Mouse (Mus musculus) kidney, embryonic 14.5 days (tissue): ENCODE measurements around the gene Igfbp1. TPM values are rescaled to one million over a fixed set of nuclear protein-coding genes. Genes with fewer than 3 reads are reported as not detected.

Source experiments
- ATAC-seq: fragments of 200-750 bp; cut with Nextera tagmentation; 2 replicates; pipeline ENCODE4 v1.8.0; 2017; ENCODE audit warnings: moderate number of reproducible peaks, mild to moderate bottlenecking, moderate TSS enrichment, moderate library complexity; ENCODE audit not compliant: low FRiP score, low TSS enrichment
- H3K27ac ChIP-seq: fragments of 300-500 bp; sonication (generic); 2 replicates; pipeline ENCODE4 v1.5.1; 2014; ENCODE audit warnings: low read depth, mild to moderate bottlenecking, low read length, moderate library complexity, mixed read lengths
- H3K27me3 ChIP-seq: fragments of 300-500 bp; sonication (generic); 2 replicates; pipeline ENCODE4 v1.6.1; 2014; ENCODE audit warnings: mild to moderate bottlenecking, low read length; ENCODE audit not compliant: control insufficient read depth, insufficient read depth
- H3K36me3 ChIP-seq: fragments of 300-500 bp; sonication (generic); 2 replicates; pipeline ENCODE4 v1.6.1; 2014; ENCODE audit warnings: low read length, mixed read lengths; ENCODE audit not compliant: control insufficient read depth, insufficient read depth
- H3K4me1 ChIP-seq: fragments of 300-500 bp; sonication (generic); 2 replicates; pipeline ENCODE4 v1.6.1; 2014; ENCODE audit warnings: low read length, mixed read lengths; ENCODE audit not compliant: control insufficient read depth, insufficient read depth
- H3K4me2 ChIP-seq: fragments of 300-500 bp; sonication (generic); replicated peaks from 2 replicates; pipeline ENCODE4 v1.6.1; 2014; ENCODE audit warnings: low read depth, mild to moderate bottlenecking, low read length
- H3K4me3 ChIP-seq: fragments of 300-500 bp; sonication (generic); 2 replicates; pipeline ENCODE4 v1.5.1; 2014; ENCODE audit warnings: mild to moderate bottlenecking, low read length
- H3K9ac ChIP-seq: fragments of 300-500 bp; sonication (generic); 2 replicates; pipeline ENCODE4 v1.6.1; 2014; ENCODE audit warnings: low read depth, mild to moderate bottlenecking, low read length, moderate library complexity
- H3K9me3 ChIP-seq: fragments of 300-500 bp; sonication (generic); 2 replicates; pipeline ENCODE4 v1.6.1; 2016; ENCODE audit warnings: low read length; ENCODE audit not compliant: control insufficient read depth
- WGBS: fragments of 180-500 bp; shearing (Covaris S2); extraction: QIAGEN DNeasy Blood & Tissue Kit; methylation state at CpG from one replicate; pipeline ENCODE4 v1.1.7; 2014; 5-methylcytosine and 5-hydroxymethylcytosine counted together
- polyA plus RNA-seq: library from polyadenylated mRNA; unstranded; fragments of >200 nt; fragmentation: Nextera tagmentation; extraction: Ambion mirVana; gene quantifications from 2 replicates; pipeline ENCODE4 v1.2.1, GENCODE M21; 2014

The Igfbp1 gene
- polyA plus RNA-seq, 1 experiment from 2014 or later = 2.5 TPM

DNA sequence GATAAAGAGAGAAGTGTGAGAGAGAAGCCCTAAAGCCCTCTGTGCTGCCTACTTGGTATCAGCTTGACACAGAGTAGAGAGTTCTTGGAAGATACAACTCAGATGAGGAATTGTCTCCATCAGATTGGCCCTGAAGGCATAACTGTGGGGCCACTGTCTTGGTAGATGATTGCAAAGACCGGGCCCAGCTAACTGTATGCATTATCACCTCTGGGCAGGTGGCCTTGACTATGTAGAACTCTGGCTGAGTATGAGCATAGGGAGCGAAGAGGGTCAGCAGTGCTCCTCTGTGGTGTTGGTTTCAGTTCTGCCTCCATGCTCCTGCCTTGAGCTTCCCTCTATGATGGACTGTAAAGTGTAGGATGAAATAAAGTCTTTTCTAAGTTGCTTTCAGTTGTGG is 52.8 kb downstream of the Igfbp1 start:
- Histone ChIP-seq H3K9me3 (no peaks in the 10 kb centered on the region), H3K9ac (no peak overlapping the region), H3K36me3 (no peaks in the 10 kb centered on the region), H3K4me3 (no peak overlapping the region), H3K4me1 (no peaks in the 10 kb centered on the region), H3K27ac (no peak overlapping the region), H3K4me2 (no peak overlapping the region), H3K27me3 (no peaks in the 10 kb centered on the region)
- ATAC-seq = no peak
- WGBS = 91% methylated on average over 2 of the region's 2 CpGs

DNA sequence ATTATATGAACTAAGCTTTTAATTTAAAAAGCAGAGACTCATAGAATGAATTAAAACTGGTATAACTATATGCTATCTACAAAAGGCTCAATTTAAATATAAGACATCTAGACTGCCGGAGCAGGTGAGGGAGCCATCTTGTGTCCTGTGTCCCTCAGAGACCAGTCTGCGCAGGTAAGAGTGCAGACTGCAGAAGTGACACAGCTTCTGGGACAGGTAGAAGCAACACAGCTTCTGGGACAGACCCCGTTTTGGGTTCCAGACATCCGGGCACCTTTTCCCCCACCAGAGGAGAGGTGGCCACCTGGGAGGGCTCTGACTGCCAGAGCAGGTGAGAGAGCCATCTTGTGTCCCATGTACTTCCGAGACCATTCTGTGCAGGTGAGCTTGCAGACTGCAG is 53.3 kb downstream of the Igfbp1 start:
- ATAC-seq = no peak
- H3K9me3 ChIP-seq = no peaks in the 10 kb centered on the region
- H3K36me3 ChIP-seq = no peaks in the 10 kb centered on the region
- H3K9ac ChIP-seq = no peak overlapping the region
- no peaks in the 10 kb centered on the region for H3K27me3 ChIP-seq
- H3K27ac ChIP-seq = no peak overlapping the region
- H3K4me1 ChIP-seq = no peaks in the 10 kb centered on the region
- no peak overlapping the region for H3K4me2 ChIP-seq
- 90% methylated on average over 5 of the region's 5 CpGs for WGBS
- H3K4me3 ChIP-seq = no peak overlapping the region

Other genes starting within 250 kb of the Igfbp1 start
- 1.2 and 2.3 TPM in 2 replicates for gene Adcy1, start 134.3 kb upstream of the Igfbp1 start, polyA plus RNA-seq
- gene Gm11985, start 9.2 kb upstream of the Igfbp1 start, polyA plus RNA-seq = not detected in 2 replicates
- 45.2 and 70.4 TPM in 2 replicates for gene Igfbp3, start 16.1 kb downstream of the Igfbp1 start, polyA plus RNA-seq